Mouse (Mus musculus): ENCODE results near the gene Nedd9. TPM values are rescaled to one million over a fixed set of nuclear protein-coding genes. Genes with fewer than 3 reads are reported as not detected.

Gene Nedd9
- total and polyA plus RNA-seq, 2 experiments from 2014 or later = 10.1 to 28.2 TPM

- peaks cover 7% of the 10 kb centered on the region for H3K4me1 ChIP-seq (ENCODE audit: control insufficient read depth, insufficient read depth)
- no peak overlapping the region for H3K4me3 ChIP-seq (ENCODE audit: low read depth, low read length)
- H3K9ac ChIP-seq (replicated peaks; ENCODE audit: low read depth, low read length) = no peak overlapping the region
- no peak overlapping the region for H3K4me2 ChIP-seq (ENCODE audit: low read depth, low read length)
- peaks cover 84% of the 10 kb centered on the region for H3K27me3 ChIP-seq (ENCODE audit: control insufficient read depth, insufficient read depth, low read length)
- no peak for ATAC-seq (ENCODE audit: insufficient read depth, low read depth)
- no peak overlapping the region for H3K27ac ChIP-seq (ENCODE audit: low read depth)
- no peaks in the 10 kb centered on the region for H3K36me3 ChIP-seq (replicated peaks; ENCODE audit: control insufficient read depth, insufficient read depth, low read length)
- 80% methylated on average over 15 of the region's 15 CpGs for WGBS
- no peaks in the 10 kb centered on the region for H3K9me3 ChIP-seq (replicated peaks; ENCODE audit: control insufficient read depth, low read length)
- no peak for TF ChIP-seq EP300 (IDR thresholded peaks at IDR 0.05; ENCODE audit: low read depth)
- TF ChIP-seq CTCF (IDR thresholded peaks at IDR 0.05; ENCODE audit: low read depth) = no peak
- no peak for DNase-seq (ENCODE audit: low spot score)
These were observed 33.7 kb downstream of the Nedd9 start for GRCm38 (mm10) chr13:41453227-41454193.

- no peak for DNase-seq (ENCODE audit: low spot score)
- Histone ChIP-seq H3K27me3 (ENCODE audit: control insufficient read depth, insufficient read depth, low read length) (peaks cover 93% of the 10 kb centered on the region), H3K4me1 (ENCODE audit: control insufficient read depth, insufficient read depth) (no peaks in the 10 kb centered on the region), H3K27ac (ENCODE audit: low read depth) (no peak overlapping the region), H3K9me3 (replicated peaks; ENCODE audit: control insufficient read depth, low read length) (no peaks in the 10 kb centered on the region), H3K9ac (replicated peaks; ENCODE audit: low read depth, low read length) (no peak overlapping the region), H3K4me2 (ENCODE audit: low read depth, low read length) (no peak overlapping the region), H3K4me3 (ENCODE audit: low read depth, low read length) (no peak overlapping the region), H3K36me3 (replicated peaks; ENCODE audit: control insufficient read depth, insufficient read depth, low read length) (no peaks in the 10 kb centered on the region)
- WGBS = 79% methylated on average over 6 of the region's 6 CpGs
- TF ChIP-seq EP300 (IDR thresholded peaks at IDR 0.05; ENCODE audit: low read depth) (no peak), CTCF (IDR thresholded peaks at IDR 0.05; ENCODE audit: low read depth) (no peak)
- no peak for ATAC-seq (ENCODE audit: insufficient read depth, low read depth)
These were observed 36.3 kb downstream of the Nedd9 start for GRCm38 (mm10) chr13:41450821-41451220.

GRCm38 (mm10) chr13:41449211-41449610, 38.0 kb downstream of the Nedd9 start:
- H3K9me3 ChIP-seq (replicated peaks; ENCODE audit: control insufficient read depth, low read length) = no peaks in the 10 kb centered on the region
- no peak for TF ChIP-seq EP300 (IDR thresholded peaks at IDR 0.05; ENCODE audit: low read depth)
- TF ChIP-seq CTCF (IDR thresholded peaks at IDR 0.05; ENCODE audit: low read depth) = no peak
- 73% methylated on average over 2 of the region's 2 CpGs for WGBS
- DNase-seq (ENCODE audit: low spot score) (no peak), ATAC-seq (ENCODE audit: insufficient read depth, low read depth) (no peak)
- no peaks in the 10 kb centered on the region for H3K4me1 ChIP-seq (ENCODE audit: control insufficient read depth, insufficient read depth)
- no peak overlapping the region for H3K4me3 ChIP-seq (ENCODE audit: low read depth, low read length)
- H3K27me3 ChIP-seq (ENCODE audit: control insufficient read depth, insufficient read depth, low read length) = peaks cover 93% of the 10 kb centered on the region
- H3K27ac ChIP-seq (ENCODE audit: low read depth) = no peak overlapping the region
- H3K4me2 ChIP-seq (ENCODE audit: low read depth, low read length) = no peak overlapping the region
- no peaks in the 10 kb centered on the region for H3K36me3 ChIP-seq (replicated peaks; ENCODE audit: control insufficient read depth, insufficient read depth, low read length)
- H3K9ac ChIP-seq (replicated peaks; ENCODE audit: low read depth, low read length) = no peak overlapping the region

- H3K27ac ChIP-seq (ENCODE audit: low read depth) = no peak overlapping the region
- H3K4me2 ChIP-seq (ENCODE audit: low read depth, low read length) = no peak overlapping the region
- H3K4me3 ChIP-seq (ENCODE audit: low read depth, low read length) = no peak overlapping the region
- DNase-seq (ENCODE audit: low spot score) (no peak), ATAC-seq (ENCODE audit: insufficient read depth, low read depth) (no peak)
- no peak overlapping the region for H3K9ac ChIP-seq (replicated peaks; ENCODE audit: low read depth, low read length)
- WGBS = 74% methylated on average over 6 of the region's 6 CpGs
- no peaks in the 10 kb centered on the region for H3K9me3 ChIP-seq (replicated peaks; ENCODE audit: control insufficient read depth, low read length)
- no peaks in the 10 kb centered on the region for H3K36me3 ChIP-seq (replicated peaks; ENCODE audit: control insufficient read depth, insufficient read depth, low read length)
- no peaks in the 10 kb centered on the region for H3K4me1 ChIP-seq (ENCODE audit: control insufficient read depth, insufficient read depth)
- TF ChIP-seq CTCF (IDR thresholded peaks at IDR 0.05; ENCODE audit: low read depth) (no peak), EP300 (IDR thresholded peaks at IDR 0.05; ENCODE audit: low read depth) (no peak)
- peaks cover 98% of the 10 kb centered on the region for H3K27me3 ChIP-seq (ENCODE audit: control insufficient read depth, insufficient read depth, low read length)
These were observed 40.0 kb downstream of the Nedd9 start for GRCm38 (mm10) chr13:41447209-41447608.

- H3K4me3 ChIP-seq (ENCODE audit: low read depth, low read length) = no peak overlapping the region
- DNase-seq (ENCODE audit: low spot score) (no peak), ATAC-seq (ENCODE audit: insufficient read depth, low read depth) (no peak)
- H3K9me3 ChIP-seq (replicated peaks; ENCODE audit: control insufficient read depth, low read length) = no peaks in the 10 kb centered on the region
- no peak overlapping the region for H3K27ac ChIP-seq (ENCODE audit: low read depth)
- H3K9ac ChIP-seq (replicated peaks; ENCODE audit: low read depth, low read length) = no peak overlapping the region
- no peaks in the 10 kb centered on the region for H3K4me1 ChIP-seq (ENCODE audit: control insufficient read depth, insufficient read depth)
- H3K4me2 ChIP-seq (ENCODE audit: low read depth, low read length) = no peak overlapping the region
- H3K27me3 ChIP-seq (ENCODE audit: control insufficient read depth, insufficient read depth, low read length) = peaks cover 98% of the 10 kb centered on the region
- no peaks in the 10 kb centered on the region for H3K36me3 ChIP-seq (replicated peaks; ENCODE audit: control insufficient read depth, insufficient read depth, low read length)
- WGBS = 82% methylated on average over 1 of the region's 1 CpGs
- TF ChIP-seq EP300 (IDR thresholded peaks at IDR 0.05; ENCODE audit: low read depth) = no peak
- no peak for TF ChIP-seq CTCF (IDR thresholded peaks at IDR 0.05; ENCODE audit: low read depth)
These were observed 40.6 kb downstream of the Nedd9 start for GRCm38 (mm10) chr13:41446591-41446990.

Data from heart, postnatal 0 days (tissue).